Mouse (Mus musculus) brown adipose tissue, adult 24 weeks (tissue): Measurements from ENCODE around the gene Evi2. TPM values are rescaled to one million over a fixed set of nuclear protein-coding genes. Genes with fewer than 3 reads are reported as not detected.

ENCODE experiments used
- H3K27ac ChIP-seq: fragments of 200-500 bp; replicated peaks from 2 replicates; pipeline ENCODE4 v1.5.1; 2012; ENCODE audit warnings: low read depth, mild to moderate bottlenecking, low read length
- H3K4me1 ChIP-seq: fragments of 200-500 bp; 2 replicates; pipeline ENCODE4 v1.6.1; 2012; ENCODE audit warnings: low read length, mixed read lengths; ENCODE audit not compliant: control insufficient read depth, insufficient read depth, insufficient read length
- H3K4me3 ChIP-seq: fragments of 200-500 bp; 2 replicates; pipeline ENCODE4 v1.5.1; 2012; ENCODE audit warnings: low read depth, mild to moderate bottlenecking, low read length, moderate library complexity; ENCODE audit not compliant: insufficient read depth
- polyA plus RNA-seq: library from polyadenylated mRNA; stranded (reverse); fragments of >200 nt; gene quantifications from 2 replicates; pipeline ENCODE4 v1.2.4, GENCODE M21; 2012; ENCODE audit not compliant: missing spikeins, insufficient read depth, insufficient read length

Evi2 gene
- polyA plus RNA-seq, 1 experiment: not detected

DNA sequence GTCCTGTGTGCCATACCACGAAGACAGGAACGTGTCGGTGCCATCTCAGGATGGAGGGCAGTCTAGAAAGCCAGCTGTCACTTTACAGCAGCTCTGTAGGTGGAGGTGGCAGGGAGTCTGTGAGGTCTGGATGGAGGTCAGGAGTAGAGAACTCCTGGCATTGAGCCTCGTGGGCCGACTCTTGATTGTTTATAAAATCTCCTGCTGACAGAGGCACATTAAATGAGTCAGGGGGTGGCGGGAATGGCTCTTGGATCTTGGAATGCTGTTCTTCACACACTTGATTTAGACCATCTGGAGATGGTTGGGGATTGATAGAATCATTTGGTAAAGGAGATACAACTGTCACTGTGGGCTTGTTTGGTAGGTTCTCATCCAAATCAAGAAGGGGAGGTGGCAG is 15.1 kb downstream of the Evi2 start:
- Histone ChIP-seq H3K27ac (no peak overlapping the region), H3K4me1 (no peaks in the 10 kb centered on the region), H3K4me3 (no peak overlapping the region)

DNA sequence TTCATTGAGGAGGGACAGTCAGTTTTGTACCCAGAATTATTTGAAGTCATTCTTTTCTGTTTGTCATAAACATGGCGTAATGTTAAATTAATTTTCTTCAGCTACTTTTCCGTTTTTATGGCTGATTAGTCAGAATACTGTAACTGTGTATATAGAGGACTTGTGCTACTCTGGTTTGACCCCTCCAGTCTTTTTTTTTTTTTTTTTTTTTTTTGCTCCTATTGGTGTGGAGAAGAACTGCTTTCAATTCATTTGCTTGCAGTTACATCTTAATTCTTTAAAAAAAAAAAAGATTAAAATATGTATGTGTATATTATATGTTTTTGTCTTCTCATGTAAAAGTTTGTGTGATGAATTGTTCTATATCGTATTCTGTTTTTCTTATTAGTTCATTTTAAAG is 18.4 kb downstream of the Evi2 start:
- Histone ChIP-seq H3K4me1 (no peaks in the 10 kb centered on the region), H3K4me3 (no peak overlapping the region), H3K27ac (no peak overlapping the region)

DNA sequence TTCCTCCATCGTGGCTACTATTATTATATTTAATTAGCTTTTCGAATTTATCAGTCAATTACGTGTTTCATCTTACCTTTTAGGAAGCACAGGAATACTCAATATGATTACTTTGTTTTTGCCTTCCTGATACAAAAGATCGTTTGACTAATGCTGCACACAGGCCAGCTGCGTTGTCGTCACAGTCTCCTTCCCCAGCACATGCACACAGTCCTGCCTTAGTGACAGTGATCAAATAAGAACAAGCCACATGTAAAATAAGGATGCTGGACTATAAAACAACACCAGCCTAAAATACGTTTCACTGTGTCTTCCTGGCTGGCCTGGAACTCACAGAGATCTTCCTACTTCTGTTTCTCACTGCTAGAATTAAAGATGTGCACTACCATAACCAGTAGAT is 25.9 kb downstream of the Evi2 start:
- Histone ChIP-seq H3K4me1 (no peaks in the 10 kb centered on the region), H3K4me3 (no peak overlapping the region)

DNA sequence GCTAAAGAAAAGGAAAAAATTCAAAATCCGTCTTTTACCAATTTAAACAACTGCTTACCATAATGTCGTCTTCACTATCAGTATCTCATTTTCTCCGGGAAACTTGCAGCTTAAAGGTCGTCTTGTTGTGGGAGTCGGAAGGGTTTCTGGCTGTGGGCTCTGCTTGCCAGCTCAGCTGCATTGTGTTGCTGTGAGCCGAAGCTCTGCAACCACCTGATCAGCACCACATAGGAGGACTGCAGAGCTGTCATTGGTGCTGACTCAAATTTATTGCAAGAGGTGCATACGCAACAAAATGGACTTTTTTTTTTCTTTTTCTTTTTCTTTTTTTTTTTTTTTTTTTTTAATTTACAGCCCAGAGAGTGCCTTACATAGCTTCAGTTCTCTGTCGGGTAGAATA is 26.5 kb downstream of the Evi2 start, which contains the start of gene Omg:
Gene Omg (minus strand): TSS at position 240 of the 400 bp plus-strand sequence.
- H3K4me3 ChIP-seq: no peak within 1 kb of the TSS
- H3K4me1 ChIP-seq: no peaks in the 10 kb centered on the region
- H3K27ac ChIP-seq: no peak within 1 kb of the TSS

More for the DNA sequence above, 25.9 kb downstream of the Evi2 start:
- no peak overlapping the region for H3K27ac ChIP-seq

DNA sequence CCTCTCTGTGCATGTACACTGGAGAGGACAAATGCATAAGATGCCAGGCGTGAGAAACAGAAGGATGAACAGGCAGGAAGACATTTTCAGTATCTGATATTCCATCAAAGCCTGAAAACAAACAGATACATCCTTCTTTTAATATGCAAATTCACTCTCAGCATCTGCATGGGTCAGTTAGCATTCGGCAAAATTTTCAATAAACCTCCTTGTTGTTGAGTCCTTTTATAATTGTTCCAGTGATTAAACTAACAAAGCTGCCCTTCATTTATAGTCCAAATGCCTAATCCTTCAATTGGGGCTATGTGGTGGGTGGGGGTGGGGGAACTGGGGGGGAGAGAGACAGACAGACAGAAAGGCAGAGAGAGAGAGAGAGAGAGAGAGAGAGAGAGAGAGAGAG is 27.5 kb downstream of the Evi2 start:
- Histone ChIP-seq H3K4me3 (no peak overlapping the region), H3K4me1 (no peaks in the 10 kb centered on the region), H3K27ac (no peak overlapping the region)

DNA sequence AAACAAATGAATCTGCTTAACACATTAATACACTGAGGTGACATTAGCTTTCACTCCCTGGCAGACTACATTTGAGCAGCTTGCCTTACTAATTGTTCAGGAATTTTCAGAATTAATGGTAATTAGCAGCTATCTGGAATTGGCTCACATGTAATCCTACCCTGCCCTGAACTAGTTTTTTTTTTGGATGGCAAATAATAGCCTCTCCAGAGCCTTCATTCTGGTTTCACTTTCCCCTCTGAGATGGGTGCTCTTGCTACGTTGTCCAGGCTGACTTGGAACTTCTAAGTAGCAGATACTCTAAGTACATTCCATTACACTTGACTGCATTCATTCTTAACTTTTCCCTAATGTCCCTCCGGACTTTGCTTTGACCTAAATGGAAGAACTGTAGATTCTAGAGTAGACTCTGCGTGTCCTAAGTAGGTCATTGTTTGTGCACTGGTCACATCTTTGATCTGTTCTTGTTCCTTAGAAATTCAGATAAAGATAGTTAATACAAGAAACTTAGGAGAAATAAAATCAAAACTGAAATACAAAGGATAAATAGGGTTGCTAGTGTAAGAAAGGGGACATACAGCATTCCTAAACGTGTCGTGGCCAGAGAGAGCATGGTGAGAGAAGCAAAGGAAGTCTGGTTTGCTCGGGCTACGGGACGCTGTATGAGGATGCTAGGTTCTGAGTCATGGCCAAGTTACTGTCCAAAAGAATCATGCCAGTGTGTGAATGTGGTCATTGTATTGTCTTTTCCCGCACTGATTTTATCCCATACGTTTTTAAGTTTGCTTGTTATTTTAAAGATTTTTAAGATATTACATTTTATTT is 35.2 kb downstream of the Evi2 start:
- no peak overlapping the region; the same call in 1 of the 2 replicates for H3K27ac ChIP-seq
- peak overlapping the region; percentile 23; the same call in 1 of the 2 replicates for H3K4me3 ChIP-seq
- no peaks in the 10 kb centered on the region; the same call in 1 of the 2 replicates for H3K4me1 ChIP-seq

DNA sequence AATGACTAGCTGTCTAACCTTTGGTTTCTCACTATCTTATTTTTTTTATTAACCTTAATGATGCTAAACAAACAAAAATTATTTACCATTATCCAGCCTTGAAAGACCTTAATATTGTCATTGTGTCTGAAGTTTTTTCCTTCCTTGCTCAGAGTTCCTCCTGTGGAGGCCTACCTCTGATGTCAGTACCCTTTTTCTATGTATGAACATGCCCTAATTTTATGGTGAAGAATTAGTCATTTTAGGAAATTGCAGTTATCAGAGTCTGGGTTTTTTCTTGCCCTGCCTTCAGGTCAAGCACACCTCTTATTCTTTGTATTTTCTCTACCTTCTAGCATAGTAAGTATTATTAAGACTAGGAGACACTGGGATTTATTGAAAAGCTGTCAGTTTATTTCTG is 45.7 kb downstream of the Evi2 start:
- Histone ChIP-seq H3K4me3 (no peak overlapping the region), H3K4me1 (no peaks in the 10 kb centered on the region), H3K27ac (no peak overlapping the region)

DNA sequence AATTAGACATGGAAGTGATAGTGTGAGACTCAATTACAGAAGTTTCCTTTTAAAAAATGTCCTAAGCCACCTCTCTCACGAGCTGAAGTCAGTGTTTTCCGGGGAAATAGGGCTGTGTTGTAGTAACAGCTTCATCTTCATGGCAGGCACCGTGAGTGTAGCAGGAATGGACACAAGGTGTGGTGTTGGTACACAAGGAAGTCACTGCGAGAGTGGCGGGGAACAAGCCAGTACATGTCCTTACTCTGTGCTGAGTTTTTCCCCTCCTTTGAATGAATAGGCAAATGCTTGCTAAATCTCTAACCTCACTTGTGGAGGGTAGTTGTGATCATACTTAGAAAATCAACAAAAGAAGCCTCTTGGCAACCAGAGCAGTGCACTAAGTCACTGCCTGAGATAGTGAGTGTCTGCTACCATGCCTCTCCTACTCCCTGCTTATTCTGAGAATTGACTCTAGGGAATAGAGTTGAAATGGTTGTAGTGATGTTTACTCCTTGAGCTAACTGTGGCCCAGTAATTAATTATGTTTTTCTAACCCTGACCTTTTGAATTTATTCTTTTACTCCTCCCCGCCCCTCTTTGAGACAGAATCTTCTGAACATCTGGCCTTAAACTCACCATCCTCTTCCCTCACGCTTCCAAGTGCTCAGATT is 46.4 kb downstream of the Evi2 start:
- no peaks in the 10 kb centered on the region for H3K4me1 ChIP-seq
- no peak overlapping the region for H3K27ac ChIP-seq
- H3K4me3 ChIP-seq: no peak overlapping the region

DNA sequence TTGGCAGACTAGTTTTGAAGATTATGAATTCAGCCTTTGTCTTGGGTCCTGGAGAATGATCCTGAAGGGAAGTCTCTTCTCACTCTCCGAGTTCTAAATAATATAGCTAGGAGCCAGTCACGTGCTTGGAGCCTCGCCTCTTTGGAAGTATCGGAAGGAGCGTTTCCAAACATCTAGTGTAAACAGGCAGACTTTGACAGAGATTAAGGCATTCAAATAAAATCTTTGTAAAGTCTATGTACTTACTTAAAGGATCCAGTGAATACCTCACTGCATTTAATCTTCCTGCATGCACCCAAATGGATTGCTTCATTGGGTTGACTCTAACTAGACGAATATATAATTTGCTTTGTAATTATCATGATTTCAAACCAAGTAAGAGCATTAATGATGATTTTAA is 47.0 kb downstream of the Evi2 start:
- H3K27ac ChIP-seq: no peak overlapping the region
- H3K4me3 ChIP-seq: no peak overlapping the region
- H3K4me1 ChIP-seq: no peaks in the 10 kb centered on the region

DNA sequence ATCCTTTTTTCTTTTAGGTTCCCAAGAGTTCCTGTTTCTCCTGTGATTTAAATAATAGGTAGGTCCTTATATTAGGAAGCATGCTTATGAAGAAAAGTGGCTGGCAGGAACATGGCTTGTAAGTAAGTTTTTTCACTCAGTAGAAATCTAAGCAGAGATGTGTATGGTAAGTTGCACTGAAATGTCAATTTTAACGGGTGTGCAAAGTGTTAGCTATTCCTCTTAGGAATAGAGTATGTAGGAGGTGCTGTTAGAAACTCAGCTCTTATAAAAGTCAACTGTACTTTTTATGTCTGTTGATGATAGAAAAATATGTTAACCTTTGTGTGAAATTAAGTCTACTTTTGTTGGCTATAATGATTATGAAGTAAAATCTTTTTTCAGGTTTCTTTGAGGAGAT is 62.3 kb downstream of the Evi2 start:
- Histone ChIP-seq H3K4me3 (no peak overlapping the region), H3K27ac (no peak overlapping the region), H3K4me1 (no peaks in the 10 kb centered on the region)

Other genes starting within 250 kb of the Evi2 start
- gene Gm9964, start 233.7 kb downstream of the Evi2 start, polyA plus RNA-seq: not detected in 2 replicates
- gene Nf1, start 190.9 kb downstream of the Evi2 start, polyA plus RNA-seq: 9.9 and 14.3 TPM in 2 replicates
- not detected in 2 replicates for gene Omg, start 26.5 kb downstream of the Evi2 start, polyA plus RNA-seq
- 0.79 and 2.5 TPM in 2 replicates for gene Evi2b, start 6.8 kb downstream of the Evi2 start, polyA plus RNA-seq
- gene Evi2a, start within 50 bp of the Evi2 start, polyA plus RNA-seq: 4.7 and 6.5 TPM in 2 replicates
- 2.0 and 3.1 TPM in 2 replicates for gene Rab11fip4, start 60.6 kb upstream of the Evi2 start, polyA plus RNA-seq